Mouse (Mus musculus): ENCODE measurements around the gene Foxd1.

Gene Foxd1

GRCm38 (mm10) chr13:98354090-98354801, at the start of gene Foxd1:
Gene Foxd1, plus strand, starts transcription at chr13:98354242.
- no peak for TF ChIP-seq GATA4 (IDR thresholded peaks at IDR 0.05; ENCODE audit: insufficient replicate concordance, low read length)

GRCm38 (mm10) chr13:98305257-98305656, 48.8 kb upstream of the Foxd1 start:
- no peak for TF ChIP-seq GATA4 (IDR thresholded peaks at IDR 0.05; ENCODE audit: insufficient replicate concordance, low read length)

GRCm38 (mm10) chr13:98306393-98306792, 47.6 kb upstream of the Foxd1 start:
- no peak for TF ChIP-seq GATA4 (IDR thresholded peaks at IDR 0.05; ENCODE audit: insufficient replicate concordance, low read length)

GRCm38 (mm10) chr13:98306852-98307475, 47.1 kb upstream of the Foxd1 start:
- no peak for TF ChIP-seq GATA4 (IDR thresholded peaks at IDR 0.05; ENCODE audit: insufficient replicate concordance, low read length)

- no peak for TF ChIP-seq GATA4 (IDR thresholded peaks at IDR 0.05; ENCODE audit: insufficient replicate concordance, low read length)
Observed at GRCm38 (mm10) chr13:98308004-98308403, 46.0 kb upstream of the Foxd1 start.

- TF ChIP-seq GATA4 (IDR thresholded peaks at IDR 0.05; ENCODE audit: insufficient replicate concordance, low read length), result no peak
Observed at GRCm38 (mm10) chr13:98308724-98309123, 45.3 kb upstream of the Foxd1 start.

- no peak for TF ChIP-seq GATA4 (IDR thresholded peaks at IDR 0.05; ENCODE audit: insufficient replicate concordance, low read length)
Observed at GRCm38 (mm10) chr13:98311597-98311996, 42.4 kb upstream of the Foxd1 start.

- TF ChIP-seq GATA4 (IDR thresholded peaks at IDR 0.05; ENCODE audit: insufficient replicate concordance, low read length), result no peak
Observed at GRCm38 (mm10) chr13:98313631-98314030, 40.4 kb upstream of the Foxd1 start.

GRCm38 (mm10) chr13:98315124-98315523, 38.9 kb upstream of the Foxd1 start:
- TF ChIP-seq GATA4 (IDR thresholded peaks at IDR 0.05; ENCODE audit: insufficient replicate concordance, low read length), result no peak

- no peak for TF ChIP-seq GATA4 (IDR thresholded peaks at IDR 0.05; ENCODE audit: insufficient replicate concordance, low read length)
Observed at GRCm38 (mm10) chr13:98316140-98316479, 37.9 kb upstream of the Foxd1 start.

GRCm38 (mm10) chr13:98316480-98317245, 37.4 kb upstream of the Foxd1 start, which contains the start of gene Btf3:
Gene Btf3, minus strand, starts transcription at chr13:98317006.
- TF ChIP-seq GATA4 (IDR thresholded peaks at IDR 0.05; ENCODE audit: insufficient replicate concordance, low read length), result no peak

GRCm38 (mm10) chr13:98317246-98317677, 36.8 kb upstream of the Foxd1 start:
- TF ChIP-seq GATA4 (IDR thresholded peaks at IDR 0.05; ENCODE audit: insufficient replicate concordance, low read length), result no peak

GRCm38 (mm10) chr13:98317911-98318310, 36.1 kb upstream of the Foxd1 start:
- no peak for TF ChIP-seq GATA4 (IDR thresholded peaks at IDR 0.05; ENCODE audit: insufficient replicate concordance, low read length)

GRCm38 (mm10) chr13:98325034-98325433, 29.0 kb upstream of the Foxd1 start:
- TF ChIP-seq GATA4 (IDR thresholded peaks at IDR 0.05; ENCODE audit: insufficient replicate concordance, low read length), result no peak

GRCm38 (mm10) chr13:98332106-98332505, 21.9 kb upstream of the Foxd1 start:
- TF ChIP-seq GATA4 (IDR thresholded peaks at IDR 0.05; ENCODE audit: insufficient replicate concordance, low read length), result no peak

- no peak for TF ChIP-seq GATA4 (IDR thresholded peaks at IDR 0.05; ENCODE audit: insufficient replicate concordance, low read length)
Observed at GRCm38 (mm10) chr13:98336205-98336604, 17.8 kb upstream of the Foxd1 start.
